Mouse (Mus musculus) cerebellum, adult 2 months (tissue): ENCODE measurements around the gene Syne3. TPM values are rescaled to one million over a fixed set of nuclear protein-coding genes. Genes with fewer than 3 reads are reported as not detected.

Experiments
- DNase-seq, 2 experiments: peaks; one replicate each; pipeline ENCODE4 v3.0.0; 2021
- H3K27ac ChIP-seq: fragments of 200-500 bp; 2 replicates; pipeline ENCODE4 v1.5.1; 2012; ENCODE audit warnings: low read length, control low read depth, inconsistent platforms; ENCODE audit not compliant: insufficient read depth
- H3K27me3 ChIP-seq: fragments of 200-500 bp; 2 replicates; pipeline ENCODE4 v1.6.1; 2012; ENCODE audit warnings: inconsistent platforms, mild to moderate bottlenecking, low read length, moderate library complexity; ENCODE audit not compliant: control insufficient read depth, insufficient read depth
- H3K4me1 ChIP-seq: fragments of 200-500 bp; 2 replicates; pipeline ENCODE4 v1.6.1; 2011; ENCODE audit warnings: low read length; ENCODE audit not compliant: control insufficient read depth, insufficient read depth
- H3K4me3 ChIP-seq: fragments of 200-500 bp; replicated peaks from 2 replicates; pipeline ENCODE3; 2011; ENCODE audit warnings: mild to moderate bottlenecking, low read depth, low read length, control low read depth; ENCODE audit not compliant: insufficient read depth
- CTCF ChIP-seq: fragments of 200-500 bp; IDR thresholded peaks from 2 replicates; pipeline ENCODE4 v1.5.1; 2011; ENCODE audit warnings: low read depth, mild to moderate bottlenecking, control low read depth, low read length, moderate library complexity, borderline replicate concordance; ENCODE audit not compliant: insufficient read depth
- POLR2A ChIP-seq: fragments of 200-500 bp; IDR thresholded peaks from 2 replicates; pipeline ENCODE4 v1.6.1; 2011; ENCODE audit warnings: low read length, control low read depth, borderline replicate concordance; ENCODE audit not compliant: insufficient read depth
- WGBS: fragments of 180-500 bp; shearing (Covaris S2); methylation state at CpG from one replicate; pipeline ENCODE4 v1.1.7; 2018; 5-methylcytosine and 5-hydroxymethylcytosine counted together
- polyA plus RNA-seq: library from polyadenylated mRNA; depleted of rRNA; stranded (reverse); fragments of >200 nt; gene quantifications from 2 replicates; pipeline ENCODE4 v1.2.3, GENCODE M21; 2012

Gene Syne3
- polyA plus RNA-seq, 1 experiment, result 1.2 TPM

DNA sequence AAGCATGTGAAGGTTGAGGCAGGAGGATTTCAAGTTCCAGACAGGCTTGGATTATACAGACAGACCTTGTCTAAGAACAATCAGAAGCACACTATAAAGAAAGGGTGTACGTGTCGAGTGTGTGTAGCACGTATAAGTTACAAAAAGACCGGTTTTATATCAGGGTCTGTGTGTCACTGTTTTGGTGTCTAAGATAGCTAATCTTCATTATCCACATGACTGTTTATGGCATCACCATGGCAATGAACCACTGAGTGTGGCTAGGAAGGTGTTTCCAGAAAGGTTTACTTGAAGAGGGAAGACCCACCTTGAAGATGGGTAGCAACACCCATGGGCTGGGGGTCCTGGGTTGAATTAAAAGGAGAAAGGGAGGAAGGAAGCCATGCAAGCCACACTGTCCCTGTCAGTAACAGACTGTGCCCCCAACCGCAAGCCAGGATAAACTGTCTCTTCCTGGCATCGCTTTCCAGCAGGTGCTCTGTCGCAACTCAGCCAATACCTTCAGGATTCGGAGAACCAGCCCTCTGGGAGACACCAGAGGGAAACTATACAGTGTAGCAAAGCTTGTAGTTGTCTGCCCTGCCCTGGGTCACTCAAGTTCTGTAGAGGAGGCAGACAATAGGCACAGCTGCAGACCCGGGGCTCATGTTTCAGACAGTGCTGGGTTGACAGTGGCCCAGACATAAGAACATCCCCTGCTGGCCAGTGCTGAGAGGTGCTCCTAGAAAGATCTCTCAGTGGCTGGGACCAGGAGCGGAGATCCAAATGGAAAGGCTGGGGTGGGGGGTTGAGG lies 7.1 kb downstream of the Syne3 start:
- 0 out of 2 replicates have a peak, but pooled peaks cover 1% of the 10 kb centered on the region for H3K27me3 ChIP-seq
- H3K27ac ChIP-seq, result no peak overlapping the region
- TF ChIP-seq POLR2A, result no peak
- no peak for TF ChIP-seq CTCF
- 57% methylated on average over 10 of the region's 10 CpGs for WGBS
- no peak for DNase-seq
- H3K4me3 ChIP-seq, result no peak overlapping the region
- H3K4me1 ChIP-seq, result no peaks in the 10 kb centered on the region

DNA sequence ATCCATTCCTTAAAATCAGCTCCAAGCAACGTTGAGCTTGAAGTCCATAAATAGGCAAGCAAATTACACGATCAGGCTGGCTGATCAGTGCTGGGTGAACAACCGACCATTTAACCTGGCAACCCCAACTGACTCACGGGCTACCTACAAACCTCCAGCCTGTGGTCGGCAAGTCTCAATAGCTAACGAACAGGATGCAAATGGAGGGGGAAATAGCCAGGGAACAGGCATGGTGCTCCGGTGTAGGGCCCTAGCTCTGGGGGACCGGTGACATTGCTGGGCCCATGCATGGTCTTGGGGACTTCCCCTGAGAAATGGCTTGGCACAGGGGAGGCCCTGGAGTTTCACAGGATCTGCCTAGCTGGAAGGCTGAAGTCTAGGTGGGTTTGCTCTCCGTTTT lies 8.3 kb downstream of the Syne3 start:
- H3K27ac ChIP-seq, result no peak overlapping the region
- no peak for TF ChIP-seq POLR2A
- no peak for DNase-seq
- 0 out of 2 replicates have a peak, but pooled peaks cover 1% of the 10 kb centered on the region for H3K27me3 ChIP-seq
- H3K4me3 ChIP-seq, result no peak overlapping the region
- WGBS, result 94% methylated on average over 9 of the region's 9 CpGs
- no peaks in the 10 kb centered on the region for H3K4me1 ChIP-seq

DNA sequence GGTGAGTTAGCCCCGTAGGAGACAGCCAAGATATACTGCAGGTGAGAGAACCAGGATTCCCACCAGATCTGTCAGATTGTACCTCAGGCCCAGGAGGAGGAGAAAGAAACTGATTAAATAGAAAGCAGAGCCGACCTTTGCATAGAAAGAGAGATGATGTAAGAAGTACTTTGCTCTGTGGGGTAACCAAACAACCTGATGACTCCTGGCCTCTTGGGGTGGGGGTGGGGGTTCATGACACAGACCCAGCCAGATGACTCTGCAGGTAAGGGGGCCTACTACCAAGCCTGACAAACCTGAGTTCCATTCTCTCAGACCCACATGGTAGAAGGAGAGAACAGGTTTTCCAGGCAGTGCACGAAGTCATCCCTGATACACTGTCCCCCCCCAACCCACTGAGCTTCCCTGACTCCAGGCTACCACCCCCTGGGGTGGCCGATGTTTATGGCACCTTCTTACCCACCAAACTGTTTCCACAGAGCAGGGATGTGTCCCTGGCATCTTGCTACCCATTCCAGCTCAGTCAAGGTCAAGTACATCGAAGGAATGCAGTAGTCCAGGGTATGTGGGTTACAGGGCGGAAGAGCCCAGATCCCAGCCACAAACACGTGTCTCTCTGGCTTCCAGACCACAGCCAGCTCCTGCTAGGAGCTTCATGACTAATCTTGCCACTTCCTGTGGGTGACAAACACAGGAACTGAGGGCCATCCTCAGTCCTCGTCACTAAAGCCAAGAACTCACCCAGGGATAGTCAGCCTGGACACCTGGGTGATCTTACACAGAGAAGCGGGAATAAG lies 8.9 kb downstream of the Syne3 start:
- WGBS, result 82% methylated on average over 9 of the region's 9 CpGs
- Histone ChIP-seq H3K27me3 (0 out of 2 replicates have a peak, but pooled peaks cover 1% of the 10 kb centered on the region), H3K4me3 (no peak overlapping the region), H3K4me1 (no peaks in the 10 kb centered on the region), H3K27ac (no peak overlapping the region)
- no peak for TF ChIP-seq CTCF
- no peak for TF ChIP-seq POLR2A
- no peak for DNase-seq

DNA sequence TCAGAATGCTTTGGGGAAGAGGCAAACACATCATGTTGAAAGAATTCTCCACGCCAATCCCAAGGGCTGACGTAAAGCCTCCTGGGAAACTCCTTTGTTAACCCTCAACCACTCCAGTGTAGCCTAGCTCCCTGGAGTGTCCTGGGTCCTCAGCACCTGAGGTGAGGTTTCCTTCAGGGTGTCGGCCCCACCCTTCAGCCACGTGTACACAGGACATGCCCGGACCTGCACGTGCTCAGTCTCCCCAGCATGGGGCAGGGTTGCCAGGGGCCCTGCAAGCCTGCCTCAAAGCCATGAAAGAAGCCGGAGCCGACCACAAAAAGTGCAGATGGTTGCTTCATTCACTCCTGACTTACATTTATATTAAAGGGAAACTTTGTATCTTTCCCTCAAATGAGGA lies 10.4 kb downstream of the Syne3 start:
- no peak overlapping the region for H3K4me3 ChIP-seq
- no peak for TF ChIP-seq CTCF
- no peak for TF ChIP-seq POLR2A
- H3K27ac ChIP-seq, result no peak overlapping the region
- DNase-seq, result no peak
- H3K4me1 ChIP-seq, result no peaks in the 10 kb centered on the region
- WGBS, result 51% methylated on average over 8 of the region's 8 CpGs
- no peaks in the 10 kb centered on the region for H3K27me3 ChIP-seq

DNA sequence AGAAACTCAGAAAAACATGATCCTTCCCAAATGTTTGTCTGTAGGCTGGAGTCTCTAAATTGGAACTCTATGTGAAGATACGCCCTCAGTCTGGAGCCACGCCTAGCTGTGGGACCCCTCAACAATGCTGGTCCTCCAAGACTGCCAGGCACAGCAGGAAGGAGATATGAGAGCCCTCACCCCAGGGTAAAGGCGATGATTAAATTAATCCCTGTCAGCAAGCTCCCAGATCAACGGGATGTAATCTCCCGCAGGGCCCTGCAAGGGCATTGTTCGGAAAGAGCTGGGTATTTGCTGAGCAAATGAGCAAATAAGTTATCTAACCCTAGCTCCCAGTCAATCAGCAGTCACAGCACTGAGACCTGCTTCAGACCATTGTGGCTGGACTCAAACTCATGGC lies 11.1 kb downstream of the Syne3 start:
- 66% methylated on average over 6 of the region's 6 CpGs for WGBS
- no peaks in the 10 kb centered on the region for H3K4me1 ChIP-seq
- no peak for DNase-seq
- H3K27me3 ChIP-seq, result no peaks in the 10 kb centered on the region
- TF ChIP-seq CTCF (no peak), POLR2A (no peak)
- H3K4me3 ChIP-seq, result no peak overlapping the region
- no peak overlapping the region for H3K27ac ChIP-seq

DNA sequence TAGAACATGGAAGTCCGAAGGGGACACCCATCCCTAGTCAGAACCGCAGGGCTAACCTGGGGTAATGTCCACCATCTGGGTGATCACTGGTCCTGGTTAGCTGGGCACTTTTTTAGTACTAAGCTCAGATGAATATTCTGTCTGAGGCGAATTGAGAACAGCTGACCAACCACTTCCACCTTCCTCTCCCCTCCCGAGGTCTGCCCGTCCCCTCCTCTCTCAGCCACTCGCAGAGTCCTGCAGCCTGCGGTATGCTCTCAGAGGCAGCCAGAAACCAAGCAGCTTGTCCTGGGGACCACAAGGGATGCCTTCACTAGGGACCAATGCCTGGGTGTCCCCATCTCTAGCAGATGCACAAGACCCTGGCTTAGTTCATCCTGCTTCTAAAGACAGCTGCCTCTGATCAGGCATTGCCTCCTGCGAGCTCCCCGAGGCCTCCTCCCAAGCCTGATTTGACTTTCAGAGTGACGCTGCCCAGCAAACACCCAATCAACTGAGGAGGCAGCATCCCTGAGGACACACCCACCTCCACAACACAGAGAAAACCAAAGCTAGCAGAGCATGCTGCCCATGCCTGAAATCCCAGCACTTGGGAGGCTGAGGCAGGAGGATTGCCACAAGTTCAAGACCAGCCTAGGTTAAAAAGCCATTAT lies 11.8 kb downstream of the Syne3 start:
- TF ChIP-seq POLR2A, result no peak
- TF ChIP-seq CTCF, result no peak
- WGBS, result 84% methylated on average over 10 of the region's 10 CpGs
- no peak overlapping the region for H3K4me3 ChIP-seq

DNA sequence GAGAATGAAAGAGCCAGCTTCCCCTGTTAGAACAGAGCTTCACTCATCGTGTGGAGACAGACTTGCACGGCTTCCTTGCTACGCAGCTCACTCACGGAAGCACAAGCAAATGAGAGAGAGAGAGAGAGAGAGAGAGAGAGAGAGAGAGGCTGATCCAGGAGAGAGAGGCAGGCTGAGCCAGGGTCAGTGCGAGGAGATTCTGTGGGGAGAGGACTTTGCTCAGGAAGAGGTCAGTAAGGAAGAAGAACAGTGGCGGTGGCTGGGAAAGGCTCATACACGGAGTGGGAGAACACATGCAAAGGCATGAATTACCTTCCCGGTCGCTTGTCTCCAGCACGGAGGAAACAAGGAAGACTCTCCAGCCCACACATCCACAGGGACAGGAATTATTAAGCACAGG lies 12.4 kb downstream of the Syne3 start:
- H3K4me1 ChIP-seq, result no peaks in the 10 kb centered on the region
- H3K4me3 ChIP-seq, result no peak overlapping the region
- H3K27me3 ChIP-seq, result no peaks in the 10 kb centered on the region
- H3K27ac ChIP-seq, result no peak overlapping the region
- TF ChIP-seq POLR2A, result no peak
- no peak for TF ChIP-seq CTCF
- DNase-seq, result no peak
- 87% methylated on average over 10 of the region's 10 CpGs for WGBS

More for the DNA sequence above, 11.8 kb downstream of the Syne3 start:
- no peak overlapping the region for H3K27ac ChIP-seq
- no peaks in the 10 kb centered on the region for H3K4me1 ChIP-seq
- no peak for DNase-seq
- H3K27me3 ChIP-seq, result no peaks in the 10 kb centered on the region
